Mouse (Mus musculus) heart, postnatal 0 days (tissue): ENCODE measurements around the gene Orc4. TPM values are rescaled to one million over a fixed set of nuclear protein-coding genes. Genes with fewer than 3 reads are reported as not detected.
"Not testable (repeated sequence)": the region's sequence is repeated elsewhere in the genome, so short reads cannot be mapped to it uniquely, and the experiment has no call there.

Experiments
- ATAC-seq: fragments of 200-750 bp; cut with Nextera tagmentation; 2 replicates; pipeline ENCODE4 v1.8.0; 2017; ENCODE audit warnings: low read depth, moderate number of reproducible peaks, moderate library complexity; ENCODE audit not compliant: insufficient read depth
- DNase-seq: peaks from one replicate; pipeline ENCODE4 v3.0.0-alpha.2; 2016; ENCODE audit warnings: low spot score
- H3K27ac ChIP-seq: fragments of 300-500 bp; sonication (generic); 2 replicates; pipeline ENCODE4 v1.5.1; 2014; ENCODE audit warnings: low read depth, mild to moderate bottlenecking
- H3K27me3 ChIP-seq: fragments of 300-500 bp; sonication (generic); 2 replicates; pipeline ENCODE4 v1.6.1; 2014; ENCODE audit warnings: low read length, mixed read lengths; ENCODE audit not compliant: control insufficient read depth, insufficient read depth
- H3K36me3 ChIP-seq: fragments of 300-500 bp; sonication (generic); replicated peaks from 2 replicates; pipeline ENCODE4 v1.6.1; 2014; ENCODE audit warnings: low read length, mixed read lengths; ENCODE audit not compliant: control insufficient read depth, insufficient read depth
- H3K4me1 ChIP-seq: fragments of 300-500 bp; sonication (generic); 2 replicates; pipeline ENCODE4 v1.6.1; 2014; ENCODE audit warnings: antibody characterized with exemption; ENCODE audit not compliant: control insufficient read depth, insufficient read depth
- H3K4me2 ChIP-seq: fragments of 300-500 bp; sonication (generic); 2 replicates; pipeline ENCODE4 v1.6.1; 2014; ENCODE audit warnings: low read depth, mild to moderate bottlenecking, low read length, moderate library complexity
- H3K4me3 ChIP-seq: fragments of 300-500 bp; sonication (generic); 2 replicates; pipeline ENCODE4 v1.5.1; 2014; ENCODE audit warnings: low read depth, low read length
- H3K9ac ChIP-seq: fragments of 300-500 bp; sonication (generic); replicated peaks from 2 replicates; pipeline ENCODE4 v1.6.1; 2014; ENCODE audit warnings: low read depth, low read length, mixed read lengths
- H3K9me3 ChIP-seq: fragments of 300-500 bp; sonication (generic); replicated peaks from 2 replicates; pipeline ENCODE4 v1.6.1; 2016; ENCODE audit warnings: low read length; ENCODE audit not compliant: control insufficient read depth
- CTCF ChIP-seq: IDR thresholded peaks from 2 replicates; pipeline ENCODE4 v1.5.1; 2016; ENCODE audit warnings: antibody characterized with exemption, control low read depth, low read depth
- EP300 ChIP-seq: IDR thresholded peaks from 2 replicates; pipeline ENCODE4 v1.6.1; 2016; ENCODE audit warnings: antibody characterized with exemption, low read depth
- WGBS: fragments of 180-500 bp; shearing (Covaris S2); extraction: QIAGEN DNeasy Blood & Tissue Kit; methylation state at CpG from one replicate; pipeline ENCODE4 v1.1.7; 2014; 5-methylcytosine and 5-hydroxymethylcytosine counted together
- polyA plus RNA-seq: library from polyadenylated mRNA; unstranded; fragments of >200 nt; fragmentation: Nextera tagmentation; extraction: Ambion mirVana; gene quantifications from 2 replicates; pipeline ENCODE4 v1.2.1, GENCODE M21; 2015
- total RNA-seq: library from RNA; depleted of rRNA; stranded (reverse); fragments of >200 nt; gene quantifications from 2 replicates; pipeline ENCODE4 v1.2.3, GENCODE M21; 2014; ENCODE audit warnings: low replicate concordance; rRNA removed

The Orc4 gene
- total and polyA plus RNA-seq, 2 experiments from 2014 or later = 51.9 to 64.3 TPM

DNA sequence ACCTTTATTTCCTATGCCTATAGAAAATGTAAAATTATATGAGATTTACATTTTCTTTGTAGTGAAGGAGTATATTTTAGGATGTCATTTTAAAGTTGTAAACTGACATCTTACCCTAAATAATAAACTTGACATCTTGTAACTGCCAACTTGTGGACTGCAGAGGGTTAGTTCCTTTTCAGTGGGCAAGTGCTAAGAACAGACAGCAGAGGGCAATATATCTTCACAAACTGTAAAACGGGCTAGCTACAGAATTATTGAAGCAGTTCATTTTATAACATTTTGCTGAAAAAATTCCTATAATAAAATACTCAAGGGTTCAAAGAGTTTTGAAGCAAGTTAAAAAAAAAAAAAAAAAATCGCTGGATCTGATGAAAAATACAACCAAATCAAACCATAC, 41.2 kb downstream of the Orc4 start:
- DNase-seq = peak; percentile 38
- TF ChIP-seq EP300 = no peak
- peak; percentile 64 for TF ChIP-seq CTCF
- ATAC-seq = no peak
- H3K27me3 ChIP-seq = no peaks in the 10 kb centered on the region
- H3K36me3 ChIP-seq = peaks cover 29% of the 10 kb centered on the region
- H3K4me2 ChIP-seq = no peak overlapping the region
- no peak overlapping the region for H3K9ac ChIP-seq
- H3K27ac ChIP-seq = no peak overlapping the region
- H3K9me3 ChIP-seq = no peaks in the 10 kb centered on the region
- no peak overlapping the region for H3K4me3 ChIP-seq
- 40% methylated on average over 2 of the region's 2 CpGs for WGBS
- no peaks in the 10 kb centered on the region for H3K4me1 ChIP-seq

DNA sequence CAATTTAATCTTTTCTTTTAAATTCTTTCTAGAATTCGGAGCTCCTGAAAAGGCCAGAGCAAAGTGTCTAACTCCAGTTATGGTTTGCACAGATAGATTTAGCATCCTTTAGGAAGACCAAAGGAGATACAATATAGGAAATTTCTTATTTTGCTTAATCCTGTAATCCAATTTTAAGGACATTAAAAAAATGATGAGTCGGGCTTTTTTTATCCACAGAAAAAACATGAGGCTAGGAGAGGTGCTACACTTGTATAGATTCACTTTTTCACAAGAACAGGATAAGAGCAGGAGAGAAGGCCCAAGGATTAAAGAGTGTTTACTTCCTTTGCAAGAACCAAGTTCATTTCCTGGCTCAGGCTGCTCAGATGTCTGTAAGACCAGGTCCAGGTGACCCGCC, 54.9 kb downstream of the Orc4 start:
- H3K4me2 ChIP-seq = no peak overlapping the region
- H3K9me3 ChIP-seq = no peaks in the 10 kb centered on the region
- TF ChIP-seq EP300 = no peak
- TF ChIP-seq CTCF = no peak
- H3K27me3 ChIP-seq = no peaks in the 10 kb centered on the region
- H3K9ac ChIP-seq = no peak overlapping the region
- no peak overlapping the region for H3K27ac ChIP-seq
- no peaks in the 10 kb centered on the region for H3K4me1 ChIP-seq
- no peak overlapping the region for H3K4me3 ChIP-seq
- peaks cover 33% of the 10 kb centered on the region; the same call in 1 of the 2 replicates for H3K36me3 ChIP-seq
- DNase-seq (no peak), ATAC-seq (no peak)
- WGBS = 90% methylated on average over 3 of the region's 3 CpGs

DNA sequence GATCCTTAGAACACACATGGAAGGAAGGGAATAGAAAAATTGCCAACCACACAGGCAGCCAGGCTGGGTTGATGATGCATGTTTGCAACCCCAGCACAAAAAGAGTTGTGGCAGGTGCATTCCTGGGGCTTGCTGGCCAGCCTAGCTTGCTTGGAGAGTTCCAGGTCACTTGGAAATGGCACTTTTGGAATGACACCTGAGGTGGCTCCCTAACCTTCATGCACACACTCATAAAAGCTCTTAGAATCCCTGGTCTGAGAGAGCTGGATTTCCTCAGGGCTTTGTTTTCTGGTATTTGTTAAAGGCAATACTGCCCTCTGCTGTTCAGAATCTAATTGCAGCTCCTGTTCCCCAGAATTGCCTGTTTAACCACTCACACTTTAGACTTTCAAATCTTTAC, 64.1 kb downstream of the Orc4 start:
- no peak overlapping the region for H3K27ac ChIP-seq
- TF ChIP-seq CTCF (peak; percentile 70), EP300 (no peak)
- H3K4me1 ChIP-seq = no peaks in the 10 kb centered on the region
- H3K36me3 ChIP-seq = no peaks in the 10 kb centered on the region
- peak; percentile 77 for DNase-seq
- H3K4me3 ChIP-seq = no peak overlapping the region
- H3K9ac ChIP-seq = no peak overlapping the region
- ATAC-seq = peak; percentile 53; the same call in 1 of the 2 replicates
- no peaks in the 10 kb centered on the region for H3K9me3 ChIP-seq
- H3K27me3 ChIP-seq = no peaks in the 10 kb centered on the region
- H3K4me2 ChIP-seq = no peak overlapping the region

GRCm38 (mm10) chr2:48868199-48868913, 81.7 kb downstream of the Orc4 start:
- Histone ChIP-seq H3K4me3 (no peak overlapping the region), H3K27me3 (no peaks in the 10 kb centered on the region), H3K9ac (no peak overlapping the region), H3K4me2 (no peak overlapping the region), H3K9me3 (no peaks in the 10 kb centered on the region), H3K4me1 (no peaks in the 10 kb centered on the region), H3K27ac (no peak overlapping the region), H3K36me3 (0 out of 2 replicates have a peak, but pooled peaks cover 9% of the 10 kb centered on the region)
- ATAC-seq (no peak), DNase-seq (no peak)
- 65% methylated on average over 5 of the region's 5 CpGs for WGBS
- TF ChIP-seq EP300 (no peak), CTCF (no peak)

DNA sequence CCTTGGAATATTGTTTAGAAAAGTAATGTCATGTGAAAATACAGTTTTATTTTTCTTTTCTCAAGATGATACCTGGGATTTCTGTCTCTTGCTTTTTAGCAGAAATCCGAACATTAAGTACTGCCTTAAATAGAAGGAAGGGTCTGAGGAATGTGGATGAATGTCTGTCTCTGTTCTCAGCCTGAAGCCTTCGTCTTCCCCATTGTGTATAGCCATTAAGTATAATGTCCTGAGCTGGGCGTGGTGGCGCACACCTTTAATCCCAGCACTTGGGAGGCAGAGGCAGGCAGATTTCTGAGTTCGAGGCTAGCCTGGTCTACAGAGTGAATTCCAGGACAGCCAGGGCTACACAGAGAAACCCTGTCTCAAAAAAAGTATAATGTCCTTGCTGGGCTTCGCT, 84.5 kb downstream of the Orc4 start:
- H3K4me2 ChIP-seq, H3K4me3 ChIP-seq, ATAC-seq, H3K36me3 ChIP-seq, H3K4me1 ChIP-seq, DNase-seq, H3K27me3 ChIP-seq, H3K9ac ChIP-seq, H3K27ac ChIP-seq, H3K9me3 ChIP-seq: not testable (repeated sequence)
- WGBS = 91% methylated on average over 6 of the region's 6 CpGs

Other genes with a start within 250 kb of the Orc4 start
- gene Acvr2a, start 136.2 kb downstream of the Orc4 start, total RNA-seq = 10.5 and 18.2 TPM in 2 replicates
- gene Acvr2a, start 136.2 kb downstream of the Orc4 start, polyA plus RNA-seq = 6.9 and 7.1 TPM in 2 replicates
- gene Mbd5, start 769 bp downstream of the Orc4 start, total RNA-seq = 15.4 and 23.2 TPM in 2 replicates
- 10.8 and 11.5 TPM in 2 replicates for gene Mbd5, start 769 bp downstream of the Orc4 start, polyA plus RNA-seq